Mouse (Mus musculus) heart, embryonic 12.5 days (tissue): ENCODE data around the gene Stard3nl. TPM values are rescaled to one million over a fixed set of nuclear protein-coding genes. Genes with fewer than 3 reads are reported as not detected.

ENCODE experiments used
- ATAC-seq: fragments of 200-750 bp; cut with Nextera tagmentation; 2 replicates; pipeline ENCODE4 v1.8.0; 2017; ENCODE audit warnings: moderate TSS enrichment, moderate library complexity; ENCODE audit not compliant: insufficient number of reproducible peaks, low FRiP score
- H3K27ac ChIP-seq: fragments of 300-500 bp; sonication (generic); 2 replicates; pipeline ENCODE4 v1.5.1; 2016; ENCODE audit warnings: mild to moderate bottlenecking, moderate library complexity; ENCODE audit not compliant: poor library complexity, severe bottlenecking
- H3K27me3 ChIP-seq: fragments of 300-500 bp; sonication (generic); replicated peaks from 2 replicates; pipeline ENCODE4 v1.6.1; 2016; ENCODE audit warnings: mild to moderate bottlenecking, moderate library complexity
- H3K36me3 ChIP-seq: fragments of 300-500 bp; sonication (generic); 2 replicates; pipeline ENCODE4 v1.6.1; 2016; ENCODE audit warnings: mild to moderate bottlenecking, moderate library complexity
- H3K4me1 ChIP-seq: fragments of 300-500 bp; sonication (generic); replicated peaks from 2 replicates; pipeline ENCODE4 v1.6.1; 2016; ENCODE audit warnings: mild to moderate bottlenecking
- H3K4me2 ChIP-seq: fragments of 300-500 bp; sonication (generic); 2 replicates; pipeline ENCODE4 v1.6.1; 2016; ENCODE audit warnings: mild to moderate bottlenecking, moderate library complexity
- H3K4me3 ChIP-seq: fragments of 300-500 bp; sonication (generic); 2 replicates; pipeline ENCODE4 v1.5.1; 2016; ENCODE audit warnings: mild to moderate bottlenecking
- H3K9ac ChIP-seq: fragments of 300-500 bp; sonication (generic); 2 replicates; pipeline ENCODE4 v1.6.1; 2016; ENCODE audit warnings: mild to moderate bottlenecking, moderate library complexity
- H3K9me3 ChIP-seq: fragments of 300-500 bp; sonication (generic); replicated peaks from 2 replicates; pipeline ENCODE4 v1.6.1; 2016; ENCODE audit warnings: mild to moderate bottlenecking, moderate library complexity
- WGBS: fragments of 180-500 bp; shearing (Covaris S2); methylation state at CpG from one replicate; pipeline ENCODE4 v1.1.7; 2016; 5-methylcytosine and 5-hydroxymethylcytosine counted together
- polyA plus RNA-seq: library from polyadenylated mRNA; unstranded; fragments of >200 nt; fragmentation: Nextera tagmentation; extraction: Ambion mirVana; gene quantifications from 2 replicates; pipeline ENCODE4 v1.2.1, GENCODE M21; 2016

Stard3nl gene
- polyA plus RNA-seq, 1 experiment from 2014 or later = 93.0 TPM

DNA sequence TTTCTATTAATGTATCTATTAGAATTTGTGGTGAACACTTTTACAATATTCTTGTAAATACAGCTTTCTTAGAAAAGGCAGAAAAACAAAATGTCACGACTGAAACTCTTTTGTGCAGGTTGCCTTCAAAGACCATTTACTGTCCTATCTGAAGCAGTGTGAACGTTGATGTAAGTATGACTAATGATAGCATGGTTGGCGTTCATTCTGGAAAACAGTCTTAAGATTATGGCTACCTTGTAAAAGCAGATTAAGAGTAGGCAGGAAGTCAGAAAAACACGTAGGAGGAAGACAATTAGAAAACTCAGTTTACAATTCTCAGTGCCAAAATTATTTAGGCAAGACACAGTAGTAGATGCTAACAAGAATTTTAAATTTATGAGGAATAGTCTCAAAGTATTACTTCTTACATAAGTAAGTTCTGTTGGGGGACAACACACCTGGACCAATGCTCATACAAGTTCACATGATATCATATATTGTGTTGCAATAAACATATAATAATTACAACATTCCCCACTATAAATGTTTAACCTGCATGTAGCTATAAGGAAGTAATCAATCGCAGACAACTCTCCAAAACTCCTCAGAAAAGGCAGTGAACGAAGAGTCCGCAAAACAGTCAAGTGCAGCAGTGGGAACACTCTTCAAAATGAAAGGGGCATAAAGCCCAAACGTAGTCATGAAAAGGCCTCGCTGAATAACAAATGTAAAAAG is 14.3 kb downstream of the Stard3nl start:
- 71% methylated on average over 9 of the region's 9 CpGs for WGBS
- no peak for ATAC-seq
- Histone ChIP-seq H3K9ac (no peak overlapping the region), H3K36me3 (peaks cover 3% of the 10 kb centered on the region; the same call in 1 of the 2 replicates), H3K4me3 (no peak overlapping the region), H3K27ac (no peak overlapping the region), H3K27me3 (no peaks in the 10 kb centered on the region), H3K9me3 (no peaks in the 10 kb centered on the region), H3K4me1 (peaks cover 9% of the 10 kb centered on the region), H3K4me2 (no peak overlapping the region)

DNA sequence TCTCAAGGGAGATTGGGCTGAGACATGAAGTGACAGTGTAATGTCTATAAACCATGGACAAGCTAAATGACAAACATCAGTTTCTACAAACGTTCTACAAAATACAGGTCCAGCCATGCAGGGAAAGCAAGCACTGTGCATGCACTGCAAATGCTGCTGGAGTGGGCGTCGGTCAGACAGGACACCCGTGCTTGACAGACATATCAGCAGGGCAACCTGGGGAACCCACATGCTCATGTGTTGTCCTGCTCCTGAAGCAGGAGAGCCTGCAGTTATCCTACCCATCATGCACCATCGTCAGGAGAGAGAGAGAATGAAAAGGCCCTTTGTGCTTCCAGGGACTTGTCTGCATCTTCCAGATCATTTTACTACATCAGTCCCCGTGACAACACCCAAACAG is 16.3 kb downstream of the Stard3nl start:
- H3K27me3 ChIP-seq = no peaks in the 10 kb centered on the region
- H3K9ac ChIP-seq = no peak overlapping the region
- no peak for ATAC-seq
- 67% methylated on average over 6 of the region's 6 CpGs for WGBS
- peaks cover 9% of the 10 kb centered on the region for H3K4me1 ChIP-seq
- H3K27ac ChIP-seq = no peak overlapping the region
- peaks cover 9% of the 10 kb centered on the region for H3K36me3 ChIP-seq
- H3K4me2 ChIP-seq = no peak overlapping the region
- no peak overlapping the region for H3K4me3 ChIP-seq
- H3K9me3 ChIP-seq = no peaks in the 10 kb centered on the region

DNA sequence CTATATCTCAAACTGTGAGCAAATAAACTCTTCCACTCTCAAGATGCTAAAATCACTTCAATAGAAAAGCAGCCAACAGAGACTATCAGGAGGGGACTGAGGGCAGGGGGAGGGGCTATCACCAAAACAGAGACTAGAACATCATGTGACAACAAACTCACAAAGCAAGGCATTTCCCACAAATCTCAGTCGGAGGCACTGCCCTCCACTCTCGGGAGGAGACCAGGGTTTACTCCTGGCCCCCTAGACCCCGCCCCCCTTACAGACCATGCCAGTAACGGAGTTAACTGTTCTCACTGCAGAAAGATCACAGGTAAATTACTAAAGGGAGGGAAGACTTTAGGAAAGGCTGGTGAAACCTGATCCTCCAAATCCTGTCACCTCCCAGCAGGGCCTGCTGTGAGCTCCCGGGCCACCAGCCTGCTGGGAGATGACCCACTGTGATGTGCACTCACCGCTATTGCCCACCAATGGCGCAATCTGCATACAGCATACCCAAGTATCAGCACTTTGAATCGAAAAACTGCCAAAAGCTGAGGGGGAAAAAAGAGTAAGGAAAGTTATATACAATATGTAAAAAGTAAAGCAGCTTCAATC is 23.4 kb downstream of the Stard3nl start:
- no peaks in the 10 kb centered on the region for H3K27me3 ChIP-seq
- peaks cover 8% of the 10 kb centered on the region; the same call in 1 of the 2 replicates for H3K4me1 ChIP-seq
- no peaks in the 10 kb centered on the region for H3K9me3 ChIP-seq
- ATAC-seq = no peak
- no peak overlapping the region for H3K27ac ChIP-seq
- H3K4me2 ChIP-seq = no peak overlapping the region
- H3K4me3 ChIP-seq = no peak overlapping the region
- H3K9ac ChIP-seq = no peak overlapping the region
- H3K36me3 ChIP-seq = peaks cover 55% of the 10 kb centered on the region
- WGBS = 26% methylated on average over 8 of the region's 8 CpGs

DNA sequence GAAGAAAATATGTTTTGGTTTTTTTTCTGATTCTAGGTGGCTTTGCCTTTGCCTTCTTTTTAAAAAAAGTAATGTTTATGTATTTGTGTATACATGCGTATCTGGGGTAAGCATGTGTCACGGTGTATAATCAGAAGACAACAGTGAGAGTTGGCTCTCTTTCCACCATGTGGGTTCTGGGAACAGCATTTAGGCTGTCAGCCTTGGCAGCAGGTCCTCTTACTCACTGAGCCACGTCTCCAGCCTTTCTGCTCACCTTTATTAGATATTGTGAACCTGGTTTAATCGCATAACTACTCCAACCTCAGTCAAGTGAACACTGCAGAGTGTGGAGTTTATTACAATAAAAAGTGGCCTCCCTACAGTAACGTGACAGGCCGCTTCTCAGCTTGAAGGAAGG is 26.8 kb downstream of the Stard3nl start:
- 93% methylated on average over 6 of the region's 6 CpGs for WGBS
- H3K4me3 ChIP-seq = no peak overlapping the region
- H3K27me3 ChIP-seq = no peaks in the 10 kb centered on the region
- no peak overlapping the region for H3K27ac ChIP-seq
- no peak for ATAC-seq
- no peak overlapping the region for H3K4me2 ChIP-seq
- no peak overlapping the region for H3K9ac ChIP-seq
- H3K4me1 ChIP-seq = peaks cover 8% of the 10 kb centered on the region; the same call in 1 of the 2 replicates
- peaks cover 66% of the 10 kb centered on the region for H3K36me3 ChIP-seq
- no peaks in the 10 kb centered on the region for H3K9me3 ChIP-seq

DNA sequence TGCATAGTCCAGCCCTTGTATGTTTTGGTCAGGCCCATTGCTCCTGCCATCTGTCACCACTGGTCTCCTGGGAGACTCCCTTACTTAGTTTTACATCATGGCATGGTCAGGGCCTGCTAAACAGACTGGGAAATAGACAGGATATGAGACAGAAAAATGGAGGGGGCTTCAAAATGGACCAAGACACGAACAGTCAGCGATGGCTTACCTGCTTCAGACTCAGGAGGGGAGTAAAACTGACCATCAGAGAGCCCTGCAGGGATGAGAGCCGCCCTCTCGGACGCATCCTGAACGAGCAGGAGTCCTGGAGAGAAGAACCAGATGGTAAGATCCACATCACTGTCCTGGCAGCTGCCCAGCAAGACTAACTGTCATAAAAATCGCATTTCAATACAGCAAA is 28.1 kb downstream of the Stard3nl start:
- Histone ChIP-seq H3K27me3 (no peaks in the 10 kb centered on the region), H3K9ac (no peak overlapping the region)

DNA sequence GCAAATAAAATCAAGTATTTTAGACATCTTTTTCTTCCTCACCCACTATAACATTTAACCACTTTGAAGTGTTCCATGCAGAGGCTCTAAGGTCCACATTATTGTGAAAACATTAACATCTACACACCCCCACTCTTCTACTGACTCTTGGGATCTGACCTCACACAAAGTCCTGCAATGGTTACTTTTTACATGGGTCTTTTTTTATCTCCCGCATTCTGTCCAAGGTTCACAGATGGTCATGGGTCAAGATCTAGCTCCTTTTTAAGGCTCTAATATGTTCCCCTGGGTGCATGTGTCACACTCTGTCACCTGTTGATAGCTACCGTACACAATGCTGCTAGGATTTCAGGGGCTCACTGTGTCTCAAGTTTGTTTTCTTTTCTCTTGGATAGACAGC is 28.7 kb downstream of the Stard3nl start:
- no peak overlapping the region for H3K27ac ChIP-seq
- H3K9ac ChIP-seq = no peak overlapping the region
- H3K36me3 ChIP-seq = peaks cover 56% of the 10 kb centered on the region
- H3K9me3 ChIP-seq = no peaks in the 10 kb centered on the region
- 0 out of 2 replicates have a peak, but pooled peaks cover 5% of the 10 kb centered on the region for H3K4me1 ChIP-seq
- H3K4me2 ChIP-seq = no peak overlapping the region
- no peak for ATAC-seq
- no peak overlapping the region for H3K4me3 ChIP-seq
- WGBS = 77% methylated on average over 2 of the region's 2 CpGs
- no peaks in the 10 kb centered on the region for H3K27me3 ChIP-seq

More for the DNA sequence above, 28.1 kb downstream of the Stard3nl start:
- peaks cover 8% of the 10 kb centered on the region; the same call in 1 of the 2 replicates for H3K4me1 ChIP-seq
- 76% methylated on average over 7 of the region's 7 CpGs for WGBS
- H3K36me3 ChIP-seq = peaks cover 63% of the 10 kb centered on the region
- no peak for ATAC-seq
- no peaks in the 10 kb centered on the region for H3K9me3 ChIP-seq
- no peak overlapping the region for H3K4me3 ChIP-seq
- no peak overlapping the region for H3K27ac ChIP-seq
- H3K4me2 ChIP-seq = no peak overlapping the region

DNA sequence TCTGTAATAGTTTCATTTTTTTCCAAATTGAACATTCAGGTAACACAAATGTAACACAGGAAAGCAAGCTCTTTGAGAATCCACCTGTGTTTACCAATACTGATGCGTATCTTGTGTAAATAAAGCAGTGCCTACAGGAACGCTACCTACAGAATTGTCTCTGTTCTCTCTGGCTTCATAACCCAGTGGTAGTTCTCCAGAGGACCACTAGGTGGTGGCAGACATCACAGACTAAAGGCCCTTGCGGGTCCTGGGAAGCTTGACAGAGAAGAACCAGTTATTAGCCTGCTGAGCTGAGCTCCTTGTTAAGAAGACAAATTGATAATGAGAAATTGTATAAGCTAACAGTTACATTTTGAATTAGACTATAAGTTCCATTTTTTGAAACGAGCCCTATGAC is 30.0 kb downstream of the Stard3nl start:
- Histone ChIP-seq H3K27me3 (no peaks in the 10 kb centered on the region), H3K4me2 (no peak overlapping the region), H3K9ac (no peak overlapping the region), H3K27ac (no peak overlapping the region), H3K4me1 (0 out of 2 replicates have a peak, but pooled peaks cover 5% of the 10 kb centered on the region), H3K9me3 (no peaks in the 10 kb centered on the region), H3K36me3 (peaks cover 47% of the 10 kb centered on the region), H3K4me3 (no peak overlapping the region)
- no peak for ATAC-seq
- 29% methylated on average over 4 of the region's 4 CpGs for WGBS

DNA sequence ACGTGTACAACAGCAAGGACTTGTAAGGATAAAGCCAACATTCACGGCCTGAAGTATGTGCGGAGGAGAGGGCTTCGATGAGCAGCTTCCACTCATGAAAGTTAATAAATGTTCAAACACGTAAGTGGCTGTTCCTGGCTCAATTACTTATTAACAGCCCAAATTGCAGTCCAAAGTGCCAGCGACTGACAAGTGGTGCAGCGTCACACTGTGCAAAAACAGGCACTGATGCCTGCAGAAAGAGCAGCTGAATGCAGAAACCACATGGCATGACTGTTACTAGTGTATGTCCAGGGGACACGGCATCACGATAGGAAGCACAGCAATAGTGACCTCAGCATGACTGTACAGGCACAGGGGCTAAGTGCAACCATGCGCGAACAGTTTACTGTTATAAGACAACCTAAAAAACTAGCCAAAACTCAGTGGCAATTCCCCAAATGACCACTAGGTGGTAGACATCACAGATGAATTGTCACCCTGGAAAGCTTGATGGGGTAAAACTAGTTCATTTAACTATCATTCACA is 31.3 kb downstream of the Stard3nl start:
- H3K27ac ChIP-seq = no peak overlapping the region
- no peak overlapping the region for H3K4me3 ChIP-seq
- H3K9me3 ChIP-seq = no peaks in the 10 kb centered on the region
- H3K27me3 ChIP-seq = no peaks in the 10 kb centered on the region
- no peak for ATAC-seq
- WGBS = 82% methylated on average over 11 of the region's 11 CpGs
- no peak overlapping the region for H3K4me2 ChIP-seq
- no peak overlapping the region for H3K9ac ChIP-seq
- H3K36me3 ChIP-seq = peaks cover 38% of the 10 kb centered on the region
- H3K4me1 ChIP-seq = no peaks in the 10 kb centered on the region

DNA sequence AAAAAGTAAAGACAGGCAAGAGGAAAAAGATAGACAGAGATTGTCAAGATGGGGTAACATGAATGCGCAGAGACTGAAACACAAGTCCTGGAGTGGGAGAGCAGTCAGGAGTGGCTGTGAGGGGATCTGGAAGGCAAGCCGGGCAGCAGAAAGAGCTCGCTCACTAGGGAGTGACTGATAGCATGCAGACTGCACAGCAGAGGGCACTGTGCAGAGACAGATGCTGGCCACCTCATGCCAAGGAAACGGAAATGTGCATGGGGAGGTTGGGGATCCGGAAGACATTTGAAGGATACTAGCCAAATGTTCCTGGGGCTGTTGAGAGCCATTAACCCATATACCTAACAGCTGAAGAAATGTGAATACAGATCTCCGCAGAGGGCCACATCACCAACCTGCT is 33.2 kb downstream of the Stard3nl start:
- 54% methylated on average over 6 of the region's 6 CpGs for WGBS
- no peaks in the 10 kb centered on the region for H3K9me3 ChIP-seq
- H3K27me3 ChIP-seq = no peaks in the 10 kb centered on the region
- H3K36me3 ChIP-seq = peaks cover 38% of the 10 kb centered on the region
- H3K4me2 ChIP-seq = no peak overlapping the region
- ATAC-seq = no peak
- no peak overlapping the region for H3K4me3 ChIP-seq
- no peak overlapping the region for H3K27ac ChIP-seq
- H3K9ac ChIP-seq = no peak overlapping the region
- no peaks in the 10 kb centered on the region for H3K4me1 ChIP-seq

DNA sequence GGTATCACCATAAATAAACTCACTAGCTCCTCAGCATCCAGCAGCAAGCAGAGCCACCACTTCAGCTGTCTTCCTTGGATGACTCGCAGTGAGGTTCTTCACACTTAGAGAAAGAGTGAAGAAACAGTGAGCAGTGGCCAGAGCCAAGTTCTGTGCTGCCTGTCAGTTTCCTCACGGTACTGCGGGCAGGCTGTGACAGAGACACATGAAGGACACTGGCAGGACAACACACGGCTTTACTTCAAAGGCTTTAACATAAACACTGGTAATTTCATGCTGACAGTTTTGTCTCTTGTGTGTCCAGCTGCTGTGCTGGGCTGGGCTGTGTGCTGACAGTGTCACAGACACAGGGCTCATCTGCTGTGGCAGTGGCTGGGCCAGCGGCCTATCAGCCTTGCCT is 37.6 kb downstream of the Stard3nl start:
- Histone ChIP-seq H3K27me3 (no peaks in the 10 kb centered on the region), H3K9me3 (no peaks in the 10 kb centered on the region), H3K4me3 (no peak overlapping the region), H3K4me1 (no peaks in the 10 kb centered on the region), H3K27ac (no peak overlapping the region), H3K9ac (no peak overlapping the region), H3K4me2 (no peak overlapping the region), H3K36me3 (peaks cover 31% of the 10 kb centered on the region)
- ATAC-seq = no peak
- WGBS = 73% methylated on average over 5 of the region's 5 CpGs

DNA sequence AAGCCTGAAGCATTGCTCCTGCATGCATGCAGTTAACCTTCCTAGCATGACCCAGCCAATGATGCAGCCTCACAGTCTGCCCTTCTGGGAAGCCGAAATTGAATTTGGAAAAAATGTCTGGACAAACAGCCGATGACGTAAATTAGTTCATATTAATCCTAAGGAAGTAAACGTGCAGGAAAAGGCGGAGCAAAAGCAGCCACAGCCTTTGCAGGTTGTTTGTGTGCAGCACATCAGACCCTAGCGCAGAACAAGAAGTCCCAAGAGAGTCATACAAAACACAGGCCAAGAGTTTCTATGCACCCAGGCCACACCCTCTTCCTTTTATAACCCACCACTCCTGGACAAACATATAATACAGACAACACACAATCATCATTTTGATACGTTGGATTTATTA is 38.3 kb downstream of the Stard3nl start:
- no peaks in the 10 kb centered on the region for H3K27me3 ChIP-seq
- ATAC-seq = no peak
- WGBS = 80% methylated on average over 7 of the region's 7 CpGs
- H3K27ac ChIP-seq = no peak overlapping the region
- no peak overlapping the region for H3K4me3 ChIP-seq
- no peak overlapping the region for H3K9ac ChIP-seq
- H3K9me3 ChIP-seq = no peaks in the 10 kb centered on the region
- peaks cover 31% of the 10 kb centered on the region for H3K36me3 ChIP-seq
- no peak overlapping the region for H3K4me2 ChIP-seq
- H3K4me1 ChIP-seq = no peaks in the 10 kb centered on the region
